Mouse (Mus musculus) neural tube, embryonic 10.5 days (tissue): ENCODE measurements around the gene Gfm2.
"Not testable (repeated sequence)": the region's sequence is repeated elsewhere in the genome, so short reads cannot be mapped to it uniquely, and the experiment has no call there.

Source experiments
- DNase-seq: peaks from one replicate; pipeline ENCODE4 v3.0.0-alpha.2; 2017; ENCODE audit warnings: low spot score; ENCODE audit errors: extremely low spot score

Gfm2 gene

GRCm38 (mm10) chr13:97137466-97138400 lies at the start of gene Gfm2, which contains the start of gene Nsa2:
Gene Gfm2, plus strand, starts transcription at chr13:97137937.
Gene Nsa2, minus strand, starts transcription at chr13:97137937.
- DNase-seq = peak; percentile 89

GRCm38 (mm10) chr13:97088183-97088582 lies 49.6 kb upstream of the Gfm2 start:
- DNase-seq = no peak

- no peak for DNase-seq
These were observed 42.0 kb upstream of the Gfm2 start for GRCm38 (mm10) chr13:97095726-97096125.

- peak; percentile 37 for DNase-seq
These were observed 38.4 kb upstream of the Gfm2 start, which contains the start of gene Gm6169 for GRCm38 (mm10) chr13:97099187-97099852. Gene Gm6169, minus strand, starts transcription at chr13:97099237.

DNA sequence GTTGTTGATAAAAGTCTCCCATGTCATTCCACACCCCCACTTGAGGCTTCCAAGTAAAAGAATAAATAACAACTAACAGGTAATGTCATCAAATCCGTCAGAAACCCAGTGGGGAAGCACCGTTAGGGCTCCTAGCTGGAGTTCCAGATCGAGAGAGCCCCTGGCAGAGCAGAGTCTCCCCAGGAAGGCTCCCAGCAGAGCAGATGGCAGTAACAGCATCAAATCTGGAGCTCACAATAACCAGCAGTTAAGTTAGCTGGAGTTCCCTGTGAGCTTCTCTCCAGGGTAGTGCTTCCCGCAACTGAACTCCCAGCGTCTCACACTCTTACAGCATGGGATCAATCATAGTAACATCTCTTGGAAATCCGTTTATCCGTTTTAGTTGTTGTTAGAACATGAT lies 32.7 kb upstream of the Gfm2 start:
- DNase-seq = no peak

DNA sequence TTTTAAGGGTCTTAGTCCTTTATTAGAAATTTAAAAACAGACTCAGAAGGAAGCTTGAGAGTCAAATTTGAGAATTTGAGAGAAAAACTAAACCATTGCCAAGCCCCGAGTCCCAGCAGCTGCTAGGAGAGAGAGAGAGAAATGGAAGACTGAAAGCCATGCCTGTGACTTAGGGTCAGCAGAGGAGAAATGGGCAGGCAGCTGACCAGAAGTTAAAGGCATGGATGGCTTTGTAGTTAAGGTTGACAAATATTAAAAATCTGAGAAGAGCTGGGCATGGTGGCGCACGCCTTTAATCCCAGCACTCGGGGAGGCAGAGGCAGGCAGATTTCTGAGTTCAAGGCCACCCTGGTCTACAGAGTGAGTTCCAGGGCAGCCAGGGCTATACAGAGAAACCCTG lies 30.0 kb upstream of the Gfm2 start:
- DNase-seq = not testable (repeated sequence)

DNA sequence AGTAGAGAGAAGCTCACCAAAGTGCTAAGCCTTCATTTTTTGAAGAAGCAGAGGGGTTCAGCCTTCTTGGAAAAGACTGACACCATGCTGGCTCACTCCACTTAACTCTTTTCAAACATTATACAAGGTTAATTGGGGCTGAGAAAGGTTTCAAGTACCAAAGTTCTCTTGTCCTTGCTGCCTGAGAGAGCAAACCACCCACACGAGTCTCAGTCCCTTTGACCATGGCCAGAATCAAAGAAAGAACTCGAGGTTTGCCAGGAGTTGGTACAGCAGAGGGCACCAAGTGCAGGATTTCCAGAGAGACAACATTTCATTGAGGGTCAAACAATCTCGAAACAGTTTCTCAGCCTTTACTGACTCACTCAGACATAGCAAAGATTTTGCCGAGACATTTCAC lies 28.7 kb upstream of the Gfm2 start:
- DNase-seq = no peak

DNA sequence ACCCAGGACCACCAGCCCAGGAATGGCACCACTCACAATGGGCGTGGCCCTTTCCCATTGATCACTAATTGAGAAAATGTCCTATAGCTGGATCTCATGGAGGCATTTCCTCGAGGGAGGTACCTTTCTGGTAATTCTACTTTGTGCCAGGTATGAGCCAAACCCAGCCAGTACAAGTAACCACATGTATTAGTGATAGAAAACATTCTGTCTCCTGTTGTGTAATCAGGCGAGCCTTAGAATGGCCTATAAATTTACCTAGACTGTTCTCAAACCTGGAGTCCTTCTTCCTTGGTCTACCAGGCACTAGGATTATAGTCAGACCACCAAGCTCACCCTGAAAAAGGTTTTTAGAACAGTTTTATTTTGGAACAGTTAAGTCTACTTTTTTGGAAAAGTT lies 16.4 kb upstream of the Gfm2 start:
- no peak for DNase-seq

GRCm38 (mm10) chr13:97129654-97130053 lies 8.1 kb upstream of the Gfm2 start:
- not testable (repeated sequence) for DNase-seq

- DNase-seq = not testable (repeated sequence)
These were observed 7.3 kb upstream of the Gfm2 start for GRCm38 (mm10) chr13:97130413-97130812.

DNA sequence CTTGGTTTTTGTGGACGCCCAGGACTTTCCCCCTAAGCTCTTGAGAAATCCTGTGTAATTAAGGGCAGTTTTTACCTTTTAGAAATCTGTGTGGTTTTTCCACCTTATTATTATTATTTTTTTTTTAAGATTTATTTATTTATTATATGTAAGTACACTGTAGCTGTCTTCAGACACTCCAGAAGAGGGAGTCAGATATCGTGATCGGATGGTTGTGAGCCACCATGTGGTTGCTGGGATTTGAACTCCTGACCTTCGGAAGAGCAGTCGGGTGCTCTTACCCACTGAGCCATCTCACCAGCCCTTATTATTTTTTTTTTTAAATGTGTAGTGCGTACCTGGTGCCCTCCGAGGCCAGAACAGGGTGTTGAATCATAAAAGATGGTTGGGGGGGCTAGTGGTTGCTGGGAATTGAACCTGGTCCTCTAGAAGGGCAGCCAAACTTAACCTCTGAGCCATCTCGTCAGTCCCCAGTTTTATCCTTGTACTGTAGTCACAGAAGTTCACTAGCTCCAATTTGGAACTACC lies 731 bp downstream of the Gfm2 start:
- not testable (repeated sequence) for DNase-seq

- DNase-seq = no peak
These were observed 4.6 kb downstream of the Gfm2 start for GRCm38 (mm10) chr13:97142321-97142720.

- no peak for DNase-seq
These were observed 8.1 kb downstream of the Gfm2 start for GRCm38 (mm10) chr13:97145834-97146233.

DNA sequence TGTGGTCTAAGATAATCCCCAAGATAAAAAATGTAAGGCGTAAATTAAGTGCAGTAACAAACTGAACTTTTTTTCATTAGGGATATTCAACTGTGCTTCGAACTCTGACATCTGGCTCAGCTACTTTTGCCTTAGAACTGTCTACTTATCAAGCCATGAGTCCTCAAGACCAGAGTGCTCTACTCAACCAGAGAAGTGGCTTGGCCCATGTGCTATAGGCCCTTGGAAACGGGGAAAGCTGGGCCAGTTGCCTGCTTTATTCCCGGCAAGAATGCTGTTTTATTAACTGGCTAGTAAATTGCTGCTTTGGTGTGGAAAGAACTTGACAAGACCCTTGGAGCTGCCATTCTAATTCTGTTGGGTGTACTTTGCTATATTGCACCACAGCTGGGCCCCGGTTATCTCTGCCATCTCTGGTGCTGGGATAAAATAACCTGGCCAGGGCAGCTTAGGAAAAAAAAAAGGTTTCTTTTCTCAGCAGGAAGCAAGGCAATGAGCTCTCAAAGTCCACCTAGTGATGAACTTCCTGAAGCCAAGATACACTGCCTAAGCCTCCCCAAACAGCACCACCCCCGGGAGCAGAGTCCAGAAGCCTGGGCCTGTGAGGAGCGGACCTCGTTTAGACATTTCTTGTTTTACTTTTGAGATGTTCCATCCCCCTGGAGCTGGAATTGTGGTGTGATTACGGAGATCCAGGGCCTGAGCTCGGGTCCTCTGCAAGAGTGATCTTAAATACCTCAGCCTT lies 38.0 kb downstream of the Gfm2 start:
- no peak for DNase-seq

- no peak for DNase-seq
These were observed 39.0 kb downstream of the Gfm2 start for GRCm38 (mm10) chr13:97176731-97177130.

DNA sequence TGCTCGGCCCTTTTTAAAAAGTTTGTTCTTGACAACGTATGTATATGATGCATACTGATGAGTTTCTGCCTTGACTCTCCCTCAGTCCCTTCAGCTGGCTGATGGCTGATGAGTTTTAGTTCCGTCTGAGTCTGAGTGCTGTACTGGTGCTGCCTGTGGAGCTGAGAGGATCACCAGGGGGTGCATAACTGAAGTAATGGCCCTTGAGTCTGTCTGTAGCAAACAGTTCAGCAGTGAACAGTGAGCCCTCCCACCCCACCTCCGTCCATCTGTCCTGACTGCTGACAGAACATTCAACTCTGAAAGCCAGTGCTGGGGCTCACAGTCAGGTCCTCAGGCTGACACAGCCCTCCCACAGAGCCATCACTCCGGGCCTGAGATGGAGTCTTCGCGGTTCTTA lies 41.2 kb downstream of the Gfm2 start:
- no peak for DNase-seq

DNA sequence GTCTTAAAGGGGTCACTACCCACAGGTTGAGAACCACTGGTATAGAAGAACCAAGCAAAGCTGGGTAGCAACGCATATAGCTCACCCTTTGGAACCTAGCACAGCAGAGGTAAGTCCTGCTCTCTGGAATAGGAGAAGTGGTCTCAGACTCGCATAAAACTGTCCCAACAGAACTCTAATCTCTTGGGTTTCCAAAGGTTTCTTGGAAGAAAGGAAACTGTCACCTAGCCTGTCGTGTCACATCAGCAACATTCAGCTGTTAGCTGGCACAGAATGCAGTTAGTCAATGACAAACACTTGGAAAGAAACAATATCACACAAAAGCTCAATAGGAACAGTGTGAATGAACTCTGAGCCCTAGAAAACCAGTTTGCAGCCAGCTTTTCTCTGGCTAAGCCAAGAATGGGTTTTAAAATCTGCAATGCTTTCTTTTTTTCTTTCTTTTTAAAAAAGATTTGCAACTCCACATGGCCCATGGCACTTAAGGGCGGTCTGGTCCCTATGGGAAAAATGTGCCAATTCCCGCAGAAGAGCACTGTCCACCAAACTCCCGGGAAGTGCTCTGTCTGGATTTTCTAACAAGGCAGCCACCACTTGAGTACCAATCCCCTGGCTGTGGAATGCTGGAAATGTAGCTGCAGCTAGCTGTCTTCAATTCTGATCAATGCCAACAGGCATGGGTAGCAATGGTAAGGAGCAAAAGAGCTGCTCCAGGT lies 42.5 kb downstream of the Gfm2 start:
- DNase-seq = no peak

DNA sequence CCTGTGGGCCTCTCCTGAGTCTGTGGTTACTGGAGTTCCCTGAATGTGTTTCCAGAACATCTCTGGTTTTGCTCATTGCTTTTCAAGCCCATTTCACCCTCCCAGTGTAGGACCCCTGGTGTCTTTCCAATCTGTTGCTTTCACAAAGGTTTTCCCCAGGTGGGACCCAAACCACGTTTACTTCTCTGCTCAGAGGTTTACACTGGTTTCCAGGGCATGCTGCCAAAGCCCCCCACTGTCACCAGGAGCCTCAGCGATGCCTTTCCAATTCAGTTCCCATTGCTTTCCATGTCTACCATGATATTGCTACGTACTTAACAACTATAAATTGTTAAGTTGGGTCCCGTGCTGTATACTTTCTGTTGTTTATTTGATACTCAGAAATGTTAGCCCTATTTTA lies 45.1 kb downstream of the Gfm2 start:
- no peak for DNase-seq

DNA sequence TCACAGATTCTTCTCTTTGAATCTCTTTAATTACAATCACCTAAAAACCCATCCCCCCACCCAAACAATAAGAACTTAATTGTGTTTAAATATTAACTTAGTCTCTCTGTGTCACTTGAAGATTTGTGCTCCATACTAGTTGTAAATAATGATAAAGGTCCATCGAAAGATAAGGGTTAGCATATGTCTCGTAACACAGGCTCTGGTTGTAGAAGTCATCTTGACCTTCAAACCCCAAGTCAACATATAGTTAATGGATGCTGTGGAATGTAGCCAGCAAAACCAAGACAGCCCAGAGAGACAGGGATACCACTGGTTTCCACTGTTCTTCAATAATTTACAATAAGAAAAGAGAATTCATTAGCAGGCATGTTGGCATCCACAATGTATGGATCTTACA lies 46.4 kb downstream of the Gfm2 start:
- no peak for DNase-seq

DNA sequence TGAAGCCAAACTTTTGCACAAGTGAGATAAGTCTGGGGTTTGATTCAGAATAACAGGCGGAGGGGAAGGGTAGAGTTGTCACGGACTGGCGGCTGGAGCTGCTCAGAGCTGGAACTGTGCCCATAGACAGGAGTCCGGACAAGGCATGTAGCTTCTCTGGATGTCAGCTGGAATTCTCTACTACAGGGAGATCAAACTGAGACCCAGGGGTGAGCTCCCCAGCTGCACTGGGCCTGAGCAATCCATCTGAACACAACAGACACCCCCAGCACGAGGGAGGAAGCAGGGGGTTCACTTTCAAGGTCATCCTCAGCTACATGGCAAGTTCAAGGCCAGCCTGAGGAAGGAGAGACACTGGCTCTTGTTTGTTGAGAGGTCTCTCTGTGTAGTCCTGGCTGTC lies 46.9 kb downstream of the Gfm2 start:
- DNase-seq = no peak

- no peak for DNase-seq
These were observed 48.6 kb downstream of the Gfm2 start for GRCm38 (mm10) chr13:97186346-97186745.
